Mouse (Mus musculus) lung, adult 2 months (tissue): ENCODE results near the gene Ube2f. TPM values are rescaled to one million over a fixed set of nuclear protein-coding genes. Genes with fewer than 3 reads are reported as not detected.

Experiments
- DNase-seq: peaks from one replicate; pipeline ENCODE4 v3.0.0; 2022
- H3K4me1 ChIP-seq: fragments of 200-500 bp; 2 replicates; pipeline ENCODE4 v1.6.1; 2011; ENCODE audit warnings: low read length; ENCODE audit not compliant: control insufficient read depth, insufficient read depth
- H3K4me3 ChIP-seq: fragments of 200-500 bp; replicated peaks from 2 replicates; pipeline ENCODE3; 2011; ENCODE audit warnings: low read depth, mild to moderate bottlenecking, control low read depth, low read length; ENCODE audit errors: extremely low read depth
- CTCF ChIP-seq: fragments of 200-500 bp; IDR thresholded peaks from 2 replicates; pipeline ENCODE4 v1.5.1; 2011; ENCODE audit warnings: mild to moderate bottlenecking, low read length, control low read depth; ENCODE audit not compliant: insufficient read depth
- POLR2A ChIP-seq: fragments of 200-500 bp; IDR thresholded peaks from 2 replicates; pipeline ENCODE4 v1.6.1; 2011; ENCODE audit warnings: low read depth, mild to moderate bottlenecking, control low read depth, low read length, borderline replicate concordance; ENCODE audit errors: extremely low read depth
- WGBS: fragments of 180-500 bp; shearing (Covaris S2); methylation state at CpG from one replicate; pipeline ENCODE4 v1.1.7; 2018; 5-methylcytosine and 5-hydroxymethylcytosine counted together
- polyA plus RNA-seq: library from polyadenylated mRNA; depleted of rRNA; stranded (reverse); fragments of >200 nt; gene quantifications from 2 replicates; pipeline ENCODE4 v1.2.3, GENCODE M21; 2012; rRNA removed

The Ube2f gene
- polyA plus RNA-seq, 1 experiment, result 29.8 TPM

DNA sequence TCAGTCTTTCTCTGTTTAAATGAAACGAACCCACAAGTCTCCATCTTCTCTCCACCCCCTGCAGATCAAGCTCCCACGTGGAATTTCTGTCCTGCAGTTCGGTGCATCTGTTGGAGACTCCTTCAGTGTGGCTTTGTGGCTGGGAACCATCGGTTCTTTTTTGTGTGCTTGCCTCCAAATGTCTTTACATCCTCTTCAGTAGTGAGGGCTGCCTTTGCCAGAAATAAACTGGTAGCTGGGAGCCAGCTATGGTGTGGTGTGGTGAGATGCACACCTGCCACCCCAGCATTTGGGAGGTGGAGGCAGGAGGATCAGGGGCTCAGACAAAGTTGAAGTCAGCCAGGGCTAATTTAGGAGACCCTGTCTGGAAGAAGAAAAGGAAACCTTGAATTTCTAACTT is 82.0 kb downstream of the Ube2f start:
- DNase-seq, result no peak
- no peak for TF ChIP-seq CTCF
- no peak for TF ChIP-seq POLR2A
- WGBS, result 46% methylated on average over 4 of the region's 4 CpGs

DNA sequence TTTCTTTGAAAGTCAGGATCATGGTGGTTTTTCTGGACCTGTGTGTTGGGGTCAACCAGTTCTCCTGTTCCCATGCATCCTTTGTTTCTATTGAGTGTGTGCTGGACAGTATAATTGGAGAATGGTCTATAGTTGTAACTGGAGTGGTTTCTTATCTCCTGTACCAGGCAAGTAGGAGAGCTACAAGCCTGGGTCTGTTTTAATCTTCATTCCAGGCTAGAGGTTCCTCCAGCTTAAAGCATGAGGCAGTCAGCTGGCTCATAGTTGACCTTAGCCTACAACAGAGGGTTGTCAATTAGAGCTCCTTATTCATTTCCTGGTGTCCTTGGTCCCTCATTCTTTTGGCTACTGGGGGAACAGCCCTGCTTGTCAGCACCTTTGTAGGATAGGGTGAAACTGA is 83.5 kb downstream of the Ube2f start:
- Histone ChIP-seq H3K4me3 (no peak overlapping the region), H3K4me1 (no peaks in the 10 kb centered on the region)
- no peak for DNase-seq
- TF ChIP-seq POLR2A (no peak), CTCF (no peak)

More for the DNA sequence above, 82.0 kb downstream of the Ube2f start:
- Histone ChIP-seq H3K4me3 (no peak overlapping the region), H3K4me1 (no peaks in the 10 kb centered on the region)

DNA sequence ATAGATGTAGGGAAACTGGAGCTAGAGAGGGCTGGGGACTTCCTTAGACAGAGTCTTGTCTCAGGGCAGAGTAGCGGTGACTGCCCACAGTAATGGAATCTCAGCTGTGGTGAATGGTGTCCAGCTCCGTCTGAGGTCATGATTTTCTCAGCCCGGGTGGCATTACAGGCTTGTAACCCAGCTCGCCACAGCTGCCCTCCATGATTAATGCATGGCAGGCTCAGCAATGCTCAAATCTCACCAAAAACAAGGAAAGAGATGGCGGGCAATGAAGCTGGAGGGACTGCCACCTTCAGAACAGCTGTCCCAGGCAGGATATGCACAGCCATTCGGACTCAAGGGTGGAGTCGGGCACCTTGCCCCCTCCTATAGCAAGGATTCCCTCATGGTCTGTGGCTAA is 87.3 kb downstream of the Ube2f start:
- TF ChIP-seq POLR2A (no peak), CTCF (no peak)
- no peak for DNase-seq
- H3K4me3 ChIP-seq, result no peak overlapping the region
- no peaks in the 10 kb centered on the region for H3K4me1 ChIP-seq
- 87% methylated on average over 7 of the region's 7 CpGs for WGBS

Other genes starting within 250 kb of the Ube2f start
- not detected in 2 replicates for gene Rbm44, start 105.2 kb upstream of the Ube2f start, polyA plus RNA-seq
- gene Ramp1, start 70.5 kb upstream of the Ube2f start, polyA plus RNA-seq, result 35.7 and 37.7 TPM in 2 replicates
- gene Scly, start 48.0 kb downstream of the Ube2f start, polyA plus RNA-seq, result 23.7 and 26.6 TPM in 2 replicates
- 0.11 and 0.12 TPM in 2 replicates for gene Espnl, start 71.8 kb downstream of the Ube2f start, polyA plus RNA-seq
- gene Klhl30, start 100.7 kb downstream of the Ube2f start, polyA plus RNA-seq, result 1.4 and 4.6 TPM in 2 replicates
- 0.27 and 0.40 TPM in 2 replicates for gene Erfe, start 116.1 kb downstream of the Ube2f start, polyA plus RNA-seq
- gene Ilkap, start 148.5 kb downstream of the Ube2f start, polyA plus RNA-seq, result 51.6 and 57.4 TPM in 2 replicates
- gene Hes6, start 163.7 kb downstream of the Ube2f start, polyA plus RNA-seq, result 40.5 and 54.4 TPM in 2 replicates
- gene Per2, start 209.0 kb downstream of the Ube2f start, polyA plus RNA-seq, result 6.9 and 21.0 TPM in 2 replicates
- gene Traf3ip1, start 244.3 kb downstream of the Ube2f start, polyA plus RNA-seq, result 16.1 and 20.2 TPM in 2 replicates